Mouse (Mus musculus) adipocyte (in vitro differentiated cells): Measurements from ENCODE around the gene Clp1.

ENCODE experiments used
- DNase-seq: peaks from one replicate; pipeline ENCODE4 v3.0.0-alpha.2; 2016; ENCODE audit warnings: low spot score

Gene Clp1

GRCm38 (mm10) chr2:84727172-84727858, at the start of gene Clp1:
TSS of gene Clp1 (minus strand) at chr2:84727350.
- peak; percentile 99 for DNase-seq

- DNase-seq: no peak
Measured at GRCm38 (mm10) chr2:84775665-84776064, 48.5 kb upstream of the Clp1 start.

- no peak for DNase-seq
Measured at GRCm38 (mm10) chr2:84775241-84775640, 48.1 kb upstream of the Clp1 start, which contains the start of gene Serping1. TSS of gene Serping1 (minus strand) at chr2:84775444.

- DNase-seq: no peak
Measured at GRCm38 (mm10) chr2:84774751-84775150, 47.6 kb upstream of the Clp1 start.

- no peak for DNase-seq
Measured at GRCm38 (mm10) chr2:84773195-84773594, 46.0 kb upstream of the Clp1 start.

GRCm38 (mm10) chr2:84772454-84772853, 45.3 kb upstream of the Clp1 start:
- DNase-seq: no peak

GRCm38 (mm10) chr2:84770501-84770900, 43.4 kb upstream of the Clp1 start:
- DNase-seq: peak; percentile 37

- DNase-seq: peak; percentile 38
Measured at GRCm38 (mm10) chr2:84762818-84763217, 35.7 kb upstream of the Clp1 start.

- no peak for DNase-seq
Measured at GRCm38 (mm10) chr2:84762295-84762694, 35.1 kb upstream of the Clp1 start.

- DNase-seq: peak; percentile 37
Measured at GRCm38 (mm10) chr2:84761840-84762239, 34.7 kb upstream of the Clp1 start.

GRCm38 (mm10) chr2:84761309-84761708, 34.2 kb upstream of the Clp1 start:
- DNase-seq: no peak

GRCm38 (mm10) chr2:84760777-84761176, 33.6 kb upstream of the Clp1 start:
- no peak for DNase-seq

GRCm38 (mm10) chr2:84758542-84759127, 31.5 kb upstream of the Clp1 start:
- DNase-seq: peak; percentile 83

GRCm38 (mm10) chr2:84757026-84757682, 30.0 kb upstream of the Clp1 start:
- peak; percentile 77 for DNase-seq

GRCm38 (mm10) chr2:84756245-84756644, 29.1 kb upstream of the Clp1 start:
- DNase-seq: no peak

- DNase-seq: no peak
Measured at GRCm38 (mm10) chr2:84750115-84750514, 23.0 kb upstream of the Clp1 start.

- no peak for DNase-seq
Measured at GRCm38 (mm10) chr2:84744126-84744525, 17.0 kb upstream of the Clp1 start.

- peak; percentile 90 for DNase-seq
Measured at GRCm38 (mm10) chr2:84743561-84743960, 16.4 kb upstream of the Clp1 start, which contains the start of gene Gm19426. TSS of gene Gm19426 (minus strand) at chr2:84743655.

- peak; percentile 33 for DNase-seq
Measured at GRCm38 (mm10) chr2:84742451-84743283, 15.5 kb upstream of the Clp1 start.

GRCm38 (mm10) chr2:84741841-84742450, 14.8 kb upstream of the Clp1 start:
- DNase-seq: peak; percentile 95

- peak; percentile 51 for DNase-seq
Measured at GRCm38 (mm10) chr2:84740608-84741333, 13.6 kb upstream of the Clp1 start.
